Mouse (Mus musculus) liver, adult 2 months (tissue): Measurements from ENCODE around the gene Inpp5d. TPM values are rescaled to one million over a fixed set of nuclear protein-coding genes. Genes with fewer than 3 reads are reported as not detected.

Source experiments
- DNase-seq: peaks from one replicate; pipeline ENCODE4 v3.0.0-alpha.2; 2011; ENCODE audit warnings: low read depth, low spot score; ENCODE audit errors: extremely low read depth
- H3K27ac ChIP-seq: fragments of 200-500 bp; replicated peaks from 2 replicates; pipeline ENCODE4 v1.5.1; 2012; ENCODE audit warnings: low read depth, mild to moderate bottlenecking, control low read depth, inconsistent platforms, low read length; ENCODE audit not compliant: insufficient read depth
- H3K27me3 ChIP-seq: fragments of 200-500 bp; 2 replicates; pipeline ENCODE4 v1.6.1; 2012; ENCODE audit warnings: mild to moderate bottlenecking, moderate library complexity, low read length, inconsistent platforms; ENCODE audit not compliant: control insufficient read depth, insufficient read depth
- H3K36me3 ChIP-seq: fragments of 200-500 bp; 2 replicates; pipeline ENCODE4 v1.6.1; 2012; ENCODE audit warnings: low read length, inconsistent platforms; ENCODE audit not compliant: control insufficient read depth, insufficient read depth
- H3K4me1 ChIP-seq: fragments of 200-500 bp; 2 replicates; pipeline ENCODE4 v1.6.1; 2011; ENCODE audit warnings: low read length; ENCODE audit not compliant: control insufficient read depth, insufficient read depth
- H3K4me3 ChIP-seq: fragments of 200-500 bp; 2 replicates; pipeline ENCODE4 v1.5.1; 2011; ENCODE audit warnings: low read depth, mild to moderate bottlenecking, control low read depth, low read length, moderate library complexity; ENCODE audit not compliant: insufficient read depth
- H3K79me2 ChIP-seq: fragments of 200-500 bp; 2 replicates; pipeline ENCODE4 v1.6.1; 2012; ENCODE audit warnings: inconsistent platforms, mild to moderate bottlenecking, low read length, moderate library complexity; ENCODE audit not compliant: control insufficient read depth, insufficient read depth
- H3K9ac ChIP-seq: fragments of 200-500 bp; 2 replicates; pipeline ENCODE4 v1.6.1; 2012; ENCODE audit warnings: low read depth, mild to moderate bottlenecking, control low read depth, inconsistent platforms, low read length
- CTCF ChIP-seq: fragments of 200-500 bp; IDR thresholded peaks from 2 replicates; pipeline ENCODE4 v1.5.1; 2011; ENCODE audit warnings: low read depth, low read length, control low read depth
- POLR2A ChIP-seq: fragments of 200-500 bp; IDR thresholded peaks from 2 replicates; pipeline ENCODE4 v1.6.1; 2011; ENCODE audit warnings: low read length, control low read depth; ENCODE audit not compliant: insufficient read depth; ENCODE audit errors: extremely low read depth
- WGBS: fragments of 180-500 bp; shearing (Covaris S2); methylation state at CpG from one replicate; pipeline ENCODE4 v1.1.7; 2018; 5-methylcytosine and 5-hydroxymethylcytosine counted together
- polyA plus RNA-seq: library from polyadenylated mRNA; depleted of rRNA; stranded (reverse); fragments of >200 nt; gene quantifications from 2 replicates; pipeline ENCODE4 v1.2.3, GENCODE M21; 2012
- total RNA-seq: library from RNA; depleted of rRNA; stranded (reverse); fragments of >200 nt; gene quantifications from 2 replicates; pipeline ENCODE4 v1.2.3, GENCODE M21; 2014

The Inpp5d gene
- total and polyA plus RNA-seq, 2 experiments = 3.7 to 7.6 TPM

- TF ChIP-seq POLR2A (no peak), CTCF (no peak)
- Histone ChIP-seq H3K4me3 (no peak overlapping the region), H3K36me3 (no peaks in the 10 kb centered on the region), H3K4me1 (no peaks in the 10 kb centered on the region), H3K9ac (no peak overlapping the region), H3K27me3 (no peaks in the 10 kb centered on the region), H3K79me2 (no peaks in the 10 kb centered on the region), H3K27ac (no peak overlapping the region)
- no peak for DNase-seq
- WGBS = 87% methylated on average over 7 of the region's 7 CpGs
Observed at GRCm38 (mm10) chr1:87730271-87730670, 110.2 kb downstream of the Inpp5d start.

DNA sequence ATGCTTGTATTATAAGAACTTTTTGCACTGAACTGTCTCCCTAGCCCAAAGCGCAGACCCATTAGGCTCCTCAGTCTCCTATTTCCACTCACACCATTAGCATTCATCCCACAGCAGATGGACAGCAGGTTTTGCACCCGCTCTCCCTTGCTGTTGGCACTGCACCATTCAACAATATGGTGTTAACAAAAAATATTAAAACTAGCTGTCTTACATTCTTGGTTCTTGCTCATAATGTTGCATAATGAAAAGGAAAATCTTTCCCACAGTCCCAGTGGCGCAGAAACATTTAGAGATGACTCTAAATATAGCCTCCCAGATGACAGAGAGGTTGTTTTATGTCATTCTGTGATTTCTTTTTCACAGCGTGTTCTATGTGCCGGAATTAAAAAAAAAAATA, 113.1 kb downstream of the Inpp5d start:
- no peaks in the 10 kb centered on the region for H3K79me2 ChIP-seq
- DNase-seq = no peak
- 89% methylated on average over 5 of the region's 5 CpGs for WGBS
- no peaks in the 10 kb centered on the region for H3K4me1 ChIP-seq
- H3K27ac ChIP-seq = no peak overlapping the region
- no peak for TF ChIP-seq POLR2A
- TF ChIP-seq CTCF = no peak
- H3K27me3 ChIP-seq = no peaks in the 10 kb centered on the region
- H3K9ac ChIP-seq = no peak overlapping the region
- H3K36me3 ChIP-seq = no peaks in the 10 kb centered on the region
- no peak overlapping the region for H3K4me3 ChIP-seq

DNA sequence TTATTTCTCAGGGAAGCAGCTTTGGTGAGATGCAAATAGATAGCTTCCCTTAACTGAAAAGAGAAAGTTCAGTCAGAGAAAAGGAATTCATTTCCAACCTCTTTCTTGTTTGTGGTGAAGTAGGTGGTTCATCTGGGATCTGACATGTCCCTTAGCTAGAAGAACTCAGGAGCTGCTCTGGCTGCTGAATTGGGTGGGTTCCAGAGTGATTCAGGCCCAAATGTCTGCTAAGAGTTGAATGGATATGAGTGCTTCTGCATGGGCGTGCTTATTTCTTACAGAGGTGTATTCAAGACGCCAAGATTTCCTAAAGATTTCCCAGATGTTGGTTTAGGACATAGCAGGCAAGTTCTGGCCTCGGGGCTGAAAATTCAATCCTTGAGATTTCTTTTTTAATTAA, 114.0 kb downstream of the Inpp5d start:
- no peak overlapping the region for H3K9ac ChIP-seq
- H3K27me3 ChIP-seq = no peaks in the 10 kb centered on the region
- no peak overlapping the region for H3K27ac ChIP-seq
- no peak overlapping the region for H3K4me3 ChIP-seq
- no peaks in the 10 kb centered on the region for H3K36me3 ChIP-seq
- no peaks in the 10 kb centered on the region for H3K79me2 ChIP-seq
- H3K4me1 ChIP-seq = no peaks in the 10 kb centered on the region
- WGBS = 87% methylated on average over 3 of the region's 3 CpGs
- TF ChIP-seq CTCF (no peak), POLR2A (no peak)
- no peak for DNase-seq

GRCm38 (mm10) chr1:87740584-87741290, 120.6 kb downstream of the Inpp5d start:
- Histone ChIP-seq H3K9ac (no peak overlapping the region), H3K79me2 (no peaks in the 10 kb centered on the region), H3K27me3 (no peaks in the 10 kb centered on the region), H3K4me3 (no peak overlapping the region), H3K36me3 (no peaks in the 10 kb centered on the region), H3K4me1 (no peaks in the 10 kb centered on the region), H3K27ac (no peak overlapping the region)
- DNase-seq = no peak
- 69% methylated on average over 6 of the region's 6 CpGs for WGBS
- TF ChIP-seq CTCF (no peak), POLR2A (no peak)

GRCm38 (mm10) chr1:87749360-87749973, 129.4 kb downstream of the Inpp5d start:
- Histone ChIP-seq H3K4me3 (no peak overlapping the region), H3K4me1 (no peaks in the 10 kb centered on the region), H3K79me2 (no peaks in the 10 kb centered on the region), H3K36me3 (no peaks in the 10 kb centered on the region), H3K9ac (no peak overlapping the region), H3K27me3 (0 out of 2 replicates have a peak, but pooled peaks cover 3% of the 10 kb centered on the region), H3K27ac (no peak overlapping the region)
- DNase-seq = no peak
- TF ChIP-seq CTCF = no peak
- no peak for TF ChIP-seq POLR2A
